Mouse (Mus musculus) adrenal gland, postnatal 36 days (tissue): Measurements from ENCODE around the gene Gramd1b. TPM values are rescaled to one million over a fixed set of nuclear protein-coding genes. Genes with fewer than 3 reads are reported as not detected.

ENCODE experiments used
- DNase-seq, 2 experiments: peaks; one replicate each; pipeline ENCODE4 v3.0.0; 2021; ENCODE audit warnings: mixed read lengths in 1 of 2
- total RNA-seq, 2 experiments: library from RNA; stranded (reverse); gene quantifications; 2 replicates each; pipeline ENCODE4 v1.2.3; 2021

Gene Gramd1b
- total RNA-seq, 2 experiments from 2014 or later = 613 to 822 TPM

- DNase-seq = no peak
These were observed 104.8 kb downstream of the Gramd1b start for GRCm38 (mm10) chr9:40426282-40426964.

GRCm38 (mm10) chr9:40424874-40425273 is 106.3 kb downstream of the Gramd1b start:
- DNase-seq = peak; percentile 52 to 67

- DNase-seq = no peak
These were observed 107.7 kb downstream of the Gramd1b start for GRCm38 (mm10) chr9:40423427-40423867.

- DNase-seq = no peak
These were observed 108.7 kb downstream of the Gramd1b start for GRCm38 (mm10) chr9:40422368-40423057.

GRCm38 (mm10) chr9:40420652-40421335 is 110.4 kb downstream of the Gramd1b start:
- no peak for DNase-seq

GRCm38 (mm10) chr9:40418803-40419202 is 112.4 kb downstream of the Gramd1b start:
- no peak for DNase-seq

- DNase-seq = no peak
These were observed 115.0 kb downstream of the Gramd1b start for GRCm38 (mm10) chr9:40416150-40416549.

GRCm38 (mm10) chr9:40414904-40415766 is 116.0 kb downstream of the Gramd1b start:
- DNase-seq = no peak

GRCm38 (mm10) chr9:40414498-40414903 is 116.7 kb downstream of the Gramd1b start:
- peak; percentile 78 to 84 for DNase-seq

- DNase-seq = no peak
These were observed 117.6 kb downstream of the Gramd1b start for GRCm38 (mm10) chr9:40413601-40414000.

GRCm38 (mm10) chr9:40412931-40413330 is 118.3 kb downstream of the Gramd1b start:
- DNase-seq = no peak

GRCm38 (mm10) chr9:40412246-40412645 is 118.9 kb downstream of the Gramd1b start:
- DNase-seq = no peak

- DNase-seq = no peak
These were observed 120.3 kb downstream of the Gramd1b start for GRCm38 (mm10) chr9:40410895-40411294.

GRCm38 (mm10) chr9:40409071-40409470 is 122.1 kb downstream of the Gramd1b start:
- DNase-seq = no peak

GRCm38 (mm10) chr9:40408415-40408814 is 122.8 kb downstream of the Gramd1b start:
- DNase-seq = no peak

- DNase-seq = no peak
These were observed 123.3 kb downstream of the Gramd1b start for GRCm38 (mm10) chr9:40407876-40408275.

GRCm38 (mm10) chr9:40405804-40406203 is 125.4 kb downstream of the Gramd1b start:
- no peak for DNase-seq

GRCm38 (mm10) chr9:40405263-40405662 is 125.9 kb downstream of the Gramd1b start:
- DNase-seq = peak in 1 of 2 experiments; percentile 66

GRCm38 (mm10) chr9:40404637-40405036 is 126.5 kb downstream of the Gramd1b start:
- peak in 1 of 2 experiments; percentile 10 for DNase-seq

GRCm38 (mm10) chr9:40403750-40404149 is 127.4 kb downstream of the Gramd1b start:
- DNase-seq = peak in 1 of 2 experiments; percentile 0

- DNase-seq = no peak
These were observed 129.4 kb downstream of the Gramd1b start for GRCm38 (mm10) chr9:40401818-40402217.

GRCm38 (mm10) chr9:40400854-40401253 is 130.3 kb downstream of the Gramd1b start:
- no peak for DNase-seq
